Comparison of ENCODE assay signal across 10 mouse cellular contexts in the genomic region with DNA sequence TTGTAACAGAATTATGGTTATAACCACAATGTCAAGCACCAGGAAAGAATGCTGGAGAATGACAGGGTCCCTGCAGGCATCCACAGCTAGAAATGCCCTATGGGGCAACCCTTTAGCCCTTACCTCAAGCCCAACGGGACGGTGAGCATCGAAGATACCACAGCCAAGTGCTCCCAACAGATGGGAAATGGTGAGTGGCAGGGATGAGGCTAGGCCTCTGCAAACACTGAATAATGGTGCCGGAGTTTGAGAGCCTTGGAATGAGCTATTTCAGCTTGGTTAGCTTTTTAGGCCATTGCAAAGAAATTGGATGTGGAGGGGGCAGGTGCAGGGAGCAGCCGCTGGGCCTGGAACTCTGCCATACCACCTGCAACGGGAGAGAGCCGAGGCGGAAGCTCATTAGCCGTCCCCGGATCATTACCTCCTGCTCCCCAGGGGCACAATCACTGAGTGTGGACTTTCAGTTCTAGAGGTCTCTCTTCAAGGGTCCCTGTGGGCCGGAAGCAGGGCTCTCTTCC.
A peak's percentile ranks its signal among the peaks of the same experiment; 100 is the strongest.
DNase-seq lines count a peak whose midpoint lies in the region; ATAC-seq and TF ChIP-seq lines count a peak whose summit lies in the region.
"Had no signal": no experiment of that assay in that cellular context is flagged by ENCODE, and none has a peak within 500 bp of the region (broad histone marks: within the 10 kb centered on the region; RNA-seq: fewer than 3 reads in every experiment).

No protein-coding gene starts in this region.

- no peak for TF ChIP-seq CTCF in lung, postnatal 0 days (IDR thresholded peaks at IDR 0.05)

- peak; percentile 4 for DNase-seq in adrenal gland, postnatal 25 days
- no peak for DNase-seq in adrenal gland, adult 18-20 months (ENCODE audit: low spot score in 2 of 2)
- DNase-seq in right cerebral cortex, postnatal 14 days = peak; percentile 23
- no peak for DNase-seq in right cerebral cortex, adult 2 months (ENCODE audit: low spot score in 2 of 2)
- DNase-seq in kidney, adult 18-20 months = peak; percentile 37
- peak; percentile 89 for DNase-seq in retina, postnatal 1 day
- no peak for DNase-seq in thymus, postnatal 14 days
- DNase-seq in lung, postnatal 0 days (ENCODE audit: low spot score) = no peak

- H3K9ac ChIP-seq in lung, postnatal 0 days (replicated peaks; ENCODE audit: low read depth) = no peak overlapping the region
- H3K9ac ChIP-seq: embryonic facial prominence, embryonic 12.5 days had no signal

- H3K27me3 ChIP-seq in lung, postnatal 0 days (replicated peaks; ENCODE audit: insufficient read depth, low read length) = no peaks in the 10 kb centered on the region
- H3K27me3 ChIP-seq: embryonic facial prominence, embryonic 12.5 days had no signal

- no peaks in the 10 kb centered on the region for H3K4me1 ChIP-seq in lung, postnatal 0 days (ENCODE audit: insufficient read depth, low read depth, low read length)
- H3K4me1 ChIP-seq: embryonic facial prominence, embryonic 12.5 days had no signal

- no peaks in the 10 kb centered on the region for H3K9me3 ChIP-seq in lung, postnatal 0 days (ENCODE audit: low read length)
- H3K9me3 ChIP-seq: embryonic facial prominence, embryonic 12.5 days had no signal

- H3K36me3 ChIP-seq in lung, postnatal 0 days (ENCODE audit: insufficient read depth, low read length) = no peaks in the 10 kb centered on the region
- H3K36me3 ChIP-seq: embryonic facial prominence, embryonic 12.5 days had no signal

- 76% methylated on average over 11 of the region's 11 CpGs for WGBS in lung, postnatal 0 days

- ATAC-seq in lung, postnatal 0 days = no peak

- H3K4me3 ChIP-seq in lung, postnatal 0 days (ENCODE audit: low read depth, low read length) = no peak overlapping the region
- H3K4me3 ChIP-seq: embryonic facial prominence, embryonic 12.5 days; myocyte had no signal

- no peak overlapping the region for H3K4me2 ChIP-seq in lung, postnatal 0 days (replicated peaks; ENCODE audit: low read depth, low read length)
- H3K4me2 ChIP-seq: embryonic facial prominence, embryonic 12.5 days had no signal

- TF ChIP-seq EP300 in lung, postnatal 0 days (IDR thresholded peaks at IDR 0.05) = no peak

- H3K27ac ChIP-seq in lung, postnatal 0 days (ENCODE audit: low read length) = no peak overlapping the region
- H3K27ac ChIP-seq: embryonic facial prominence, embryonic 12.5 days had no signal

Comparison
In these comparisons a context has a peak if more than half of its experiments do, and no peak if none do; other contexts are left out.
1. DNase-seq: peak in adrenal gland, postnatal 25 days (single experiment), right cerebral cortex, postnatal 14 days (single experiment), kidney, adult 18-20 months (single experiment) and retina, postnatal 1 day (single experiment); none in adrenal gland, adult 18-20 months (0 of 2), right cerebral cortex, adult 2 months (0 of 2), thymus, postnatal 14 days (single experiment) and lung, postnatal 0 days (single experiment).